Mouse (Mus musculus): Measurements from ENCODE around the gene Sema3g. TPM values are rescaled to one million over a fixed set of nuclear protein-coding genes. Genes with fewer than 3 reads are reported as not detected.

Gene Sema3g
- total RNA-seq, 1 experiment = 0.22 TPM

DNA sequence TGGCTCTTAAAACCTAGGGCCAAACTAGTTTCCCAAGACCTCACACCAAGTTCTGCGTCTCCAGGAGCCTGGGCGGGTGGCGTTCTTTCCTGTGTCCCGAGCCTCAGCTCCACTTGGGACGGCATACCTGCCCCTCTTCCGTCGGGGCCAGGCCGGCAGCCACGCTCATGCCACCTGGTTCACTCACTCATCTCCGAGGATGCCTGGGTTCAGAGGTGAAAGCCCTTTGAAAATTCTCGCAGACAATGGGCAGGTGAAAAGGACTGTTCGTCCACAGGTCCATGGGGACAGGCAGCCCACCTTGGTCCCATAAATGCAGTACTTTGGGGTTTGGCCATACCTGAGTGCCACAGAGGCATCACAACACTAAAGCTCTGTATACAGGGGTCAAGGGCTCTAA is 33.5 kb upstream of the Sema3g start:
- in situ Hi-C loops (cut with MboI; ENCODE audit: low sequenced_read_pairs in 2 of 2, unreplicated experiment in 2 of 2) = no loop called here
- Histone ChIP-seq H3K27ac (ENCODE audit: insufficient read depth, low read depth, low read length, poor library complexity, severe bottlenecking) (no peak overlapping the region), H3K36me3 (ENCODE audit: control insufficient read depth, insufficient read depth, low read length, poor library complexity, severe bottlenecking) (peaks cover 78% of the 10 kb centered on the region), H3K9me3 (ENCODE audit: control insufficient read depth, insufficient read depth, low read depth, low read length) (no peaks in the 10 kb centered on the region), H3K4me1 (ENCODE audit: control insufficient read depth in 2 of 2, insufficient read depth in 2 of 2, low read length in 2 of 2, poor library complexity in 1 of 2) (no peaks in the 10 kb centered on the region), H3K4me3 (ENCODE audit: insufficient read depth in 1 of 2, low read depth in 1 of 2, low read length in 2 of 2, poor library complexity in 1 of 2, severe bottlenecking in 1 of 2) (no peak overlapping the region), H3K9ac (ENCODE audit: insufficient read depth, low read depth, low read length, poor library complexity, severe bottlenecking) (no peak overlapping the region)
- DNase-seq (ENCODE audit: low read depth, low spot score) = no peak
- TF ChIP-seq CHD2 (IDR thresholded peaks at IDR 0.05; ENCODE audit: low read depth, low read length) = no peak
- no peak for TF ChIP-seq HCFC1 (IDR thresholded peaks at IDR 0.05; ENCODE audit: borderline replicate concordance, insufficient read depth, low read length)
- no peak for TF ChIP-seq MAFK (IDR thresholded peaks at IDR 0.05; ENCODE audit: insufficient read depth, low read depth, low read length)
- TF ChIP-seq ZNF384 (IDR thresholded peaks at IDR 0.05; ENCODE audit: low read depth, low read length) = no peak
- TF ChIP-seq ZC3H11A (IDR thresholded peaks at IDR 0.05; ENCODE audit: borderline replicate concordance, low read depth, low read length) = no peak

DNA sequence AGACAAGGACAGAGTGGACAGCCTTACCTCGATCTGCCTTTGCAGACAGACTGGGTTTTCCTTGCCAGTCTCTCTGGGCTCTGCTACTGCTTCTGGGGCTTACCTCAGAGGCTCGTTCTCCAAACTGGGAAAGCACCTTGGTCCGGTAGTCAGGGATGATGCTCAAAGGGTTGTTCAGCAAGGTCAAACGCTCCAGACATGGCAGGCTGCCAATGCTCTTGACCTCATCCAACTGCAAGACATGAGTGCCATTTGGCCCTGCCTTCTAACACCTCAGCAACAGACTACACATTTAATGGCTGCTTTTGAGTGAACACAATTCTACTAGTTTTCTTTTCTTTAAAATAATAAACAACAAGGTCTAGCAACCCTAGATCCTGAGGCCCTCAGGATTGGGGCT is 31.0 kb upstream of the Sema3g start:
- in situ Hi-C loops (cut with MboI; ENCODE audit: low sequenced_read_pairs in 2 of 2, unreplicated experiment in 2 of 2) = no loop called here
- DNase-seq (ENCODE audit: low read depth, low spot score) = no peak
- Histone ChIP-seq H3K27ac (ENCODE audit: insufficient read depth, low read depth, low read length, poor library complexity, severe bottlenecking) (no peak overlapping the region), H3K9me3 (ENCODE audit: control insufficient read depth, insufficient read depth, low read depth, low read length) (no peaks in the 10 kb centered on the region), H3K36me3 (ENCODE audit: control insufficient read depth, insufficient read depth, low read length, poor library complexity, severe bottlenecking) (peaks cover 81% of the 10 kb centered on the region), H3K4me3 (ENCODE audit: insufficient read depth in 1 of 2, low read depth in 1 of 2, low read length in 2 of 2, poor library complexity in 1 of 2, severe bottlenecking in 1 of 2) (no peak overlapping the region), H3K9ac (ENCODE audit: insufficient read depth, low read depth, low read length, poor library complexity, severe bottlenecking) (no peak overlapping the region), H3K4me1 (ENCODE audit: control insufficient read depth in 2 of 2, insufficient read depth in 2 of 2, low read length in 2 of 2, poor library complexity in 1 of 2) (no peaks in the 10 kb centered on the region)
- TF ChIP-seq CHD2 (IDR thresholded peaks at IDR 0.05; ENCODE audit: low read depth, low read length) (no peak), ZC3H11A (IDR thresholded peaks at IDR 0.05; ENCODE audit: borderline replicate concordance, low read depth, low read length) (no peak), ZNF384 (IDR thresholded peaks at IDR 0.05; ENCODE audit: low read depth, low read length) (no peak)

DNA sequence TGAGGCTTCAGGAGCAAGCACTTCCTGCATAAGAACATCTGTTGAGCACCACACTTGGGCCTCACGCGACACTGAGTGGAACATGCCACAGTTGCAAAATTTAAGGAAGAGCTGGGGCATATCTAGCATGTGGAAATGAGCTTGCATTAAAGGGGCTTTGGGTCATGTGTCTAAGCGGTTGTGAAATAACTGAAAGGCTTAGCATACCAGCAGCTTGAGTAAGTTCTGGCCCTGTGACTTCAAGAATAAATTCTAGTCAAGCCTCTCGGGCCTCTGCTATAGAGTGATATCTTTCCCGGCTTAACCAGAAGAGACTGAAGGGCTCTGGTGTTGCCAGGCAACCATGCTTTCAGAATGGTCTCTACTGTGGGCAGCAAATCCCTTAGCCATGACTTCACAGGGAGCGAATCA is 28.9 kb upstream of the Sema3g start:
- DNase-seq (ENCODE audit: low read depth, low spot score) = no peak
- Histone ChIP-seq H3K4me1 (ENCODE audit: control insufficient read depth in 2 of 2, insufficient read depth in 2 of 2, low read length in 2 of 2, poor library complexity in 1 of 2) (no peaks in the 10 kb centered on the region), H3K36me3 (ENCODE audit: control insufficient read depth, insufficient read depth, low read length, poor library complexity, severe bottlenecking) (peaks cover 79% of the 10 kb centered on the region), H3K27ac (ENCODE audit: insufficient read depth, low read depth, low read length, poor library complexity, severe bottlenecking) (no peak overlapping the region), H3K4me3 (ENCODE audit: insufficient read depth in 1 of 2, low read depth in 1 of 2, low read length in 2 of 2, poor library complexity in 1 of 2, severe bottlenecking in 1 of 2) (no peak overlapping the region), H3K9ac (ENCODE audit: insufficient read depth, low read depth, low read length, poor library complexity, severe bottlenecking) (no peak overlapping the region), H3K9me3 (ENCODE audit: control insufficient read depth, insufficient read depth, low read depth, low read length) (no peaks in the 10 kb centered on the region)
- in situ Hi-C loops (cut with MboI; ENCODE audit: low sequenced_read_pairs in 2 of 2, unreplicated experiment in 2 of 2) = no loop called here
- TF ChIP-seq ZC3H11A (IDR thresholded peaks at IDR 0.05; ENCODE audit: borderline replicate concordance, low read depth, low read length) (no peak), MAFK (IDR thresholded peaks at IDR 0.05; ENCODE audit: insufficient read depth, low read depth, low read length) (no peak), HCFC1 (IDR thresholded peaks at IDR 0.05; ENCODE audit: borderline replicate concordance, insufficient read depth, low read length) (no peak), CHD2 (IDR thresholded peaks at IDR 0.05; ENCODE audit: low read depth, low read length) (no peak), ZNF384 (IDR thresholded peaks at IDR 0.05; ENCODE audit: low read depth, low read length) (no peak)

DNA sequence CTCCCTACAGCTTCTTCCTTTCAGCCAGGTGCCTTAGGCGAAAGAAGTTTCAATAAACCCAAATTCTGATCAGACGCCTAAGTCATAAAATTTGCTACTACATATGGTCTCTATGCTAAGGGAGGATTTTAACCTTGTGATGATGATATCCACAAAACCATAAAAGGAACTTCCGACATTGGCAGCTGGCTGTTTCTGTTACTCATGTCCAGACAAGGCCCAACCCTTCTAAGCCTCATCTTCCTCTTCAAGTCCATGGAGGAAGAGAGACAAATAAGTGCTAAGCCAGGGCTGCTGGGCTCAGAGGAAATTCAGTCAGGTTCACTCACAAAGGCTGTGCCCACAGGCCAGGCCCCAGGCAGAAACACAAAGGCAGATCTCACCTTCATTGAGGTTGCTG is 28.3 kb upstream of the Sema3g start:
- H3K9ac ChIP-seq (ENCODE audit: insufficient read depth, low read depth, low read length, poor library complexity, severe bottlenecking) = no peak overlapping the region
- in situ Hi-C loops (cut with MboI; ENCODE audit: low sequenced_read_pairs in 2 of 2, unreplicated experiment in 2 of 2) = no loop called here
- H3K4me3 ChIP-seq (ENCODE audit: insufficient read depth in 1 of 2, low read depth in 1 of 2, low read length in 2 of 2, poor library complexity in 1 of 2, severe bottlenecking in 1 of 2) = no peak overlapping the region
- TF ChIP-seq CHD2 (IDR thresholded peaks at IDR 0.05; ENCODE audit: low read depth, low read length) (no peak), MAFK (IDR thresholded peaks at IDR 0.05; ENCODE audit: insufficient read depth, low read depth, low read length) (no peak), ZC3H11A (IDR thresholded peaks at IDR 0.05; ENCODE audit: borderline replicate concordance, low read depth, low read length) (no peak), HCFC1 (IDR thresholded peaks at IDR 0.05; ENCODE audit: borderline replicate concordance, insufficient read depth, low read length) (no peak), ZNF384 (IDR thresholded peaks at IDR 0.05; ENCODE audit: low read depth, low read length) (no peak)
- no peak for DNase-seq (ENCODE audit: low read depth, low spot score)
- peaks cover 74% of the 10 kb centered on the region for H3K36me3 ChIP-seq (ENCODE audit: control insufficient read depth, insufficient read depth, low read length, poor library complexity, severe bottlenecking)
- H3K27ac ChIP-seq (ENCODE audit: insufficient read depth, low read depth, low read length, poor library complexity, severe bottlenecking) = no peak overlapping the region
- H3K4me1 ChIP-seq (ENCODE audit: control insufficient read depth in 2 of 2, insufficient read depth in 2 of 2, low read length in 2 of 2, poor library complexity in 1 of 2) = no peaks in the 10 kb centered on the region
- no peaks in the 10 kb centered on the region for H3K9me3 ChIP-seq (ENCODE audit: control insufficient read depth, insufficient read depth, low read depth, low read length)

DNA sequence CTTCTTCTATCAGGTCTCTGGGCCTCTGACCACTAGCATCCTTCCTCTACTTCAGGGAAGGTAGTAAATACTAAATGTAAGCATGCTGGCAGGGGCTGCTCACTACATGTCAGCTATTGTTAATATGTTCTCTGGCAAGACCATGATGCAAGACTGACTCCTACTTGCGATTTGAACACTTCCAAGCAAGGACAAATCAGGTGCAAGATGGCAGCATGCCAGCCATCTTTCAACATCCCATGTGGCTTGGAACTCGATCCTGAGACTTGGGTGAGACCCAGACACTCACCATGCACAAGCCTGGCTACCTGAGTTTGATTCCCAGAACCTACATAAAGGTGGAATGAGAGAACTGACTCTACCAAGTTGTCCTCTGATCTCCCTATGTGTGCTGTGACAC is 25.7 kb upstream of the Sema3g start:
- in situ Hi-C loops (cut with MboI; ENCODE audit: low sequenced_read_pairs in 2 of 2, unreplicated experiment in 2 of 2) = no loop called here
- Histone ChIP-seq H3K27ac (ENCODE audit: insufficient read depth, low read depth, low read length, poor library complexity, severe bottlenecking) (no peak overlapping the region), H3K4me3 (ENCODE audit: insufficient read depth in 1 of 2, low read depth in 1 of 2, low read length in 2 of 2, poor library complexity in 1 of 2, severe bottlenecking in 1 of 2) (no peak overlapping the region), H3K9me3 (ENCODE audit: control insufficient read depth, insufficient read depth, low read depth, low read length) (no peaks in the 10 kb centered on the region), H3K9ac (ENCODE audit: insufficient read depth, low read depth, low read length, poor library complexity, severe bottlenecking) (no peak overlapping the region), H3K4me1 (ENCODE audit: control insufficient read depth in 2 of 2, insufficient read depth in 2 of 2, low read length in 2 of 2, poor library complexity in 1 of 2) (no peaks in the 10 kb centered on the region), H3K36me3 (ENCODE audit: control insufficient read depth, insufficient read depth, low read length, poor library complexity, severe bottlenecking) (peaks cover 67% of the 10 kb centered on the region)
- DNase-seq (ENCODE audit: low read depth, low spot score) = no peak
- TF ChIP-seq HCFC1 (IDR thresholded peaks at IDR 0.05; ENCODE audit: borderline replicate concordance, insufficient read depth, low read length) = no peak
- no peak for TF ChIP-seq ZNF384 (IDR thresholded peaks at IDR 0.05; ENCODE audit: low read depth, low read length)
- no peak for TF ChIP-seq MAFK (IDR thresholded peaks at IDR 0.05; ENCODE audit: insufficient read depth, low read depth, low read length)
- TF ChIP-seq ZC3H11A (IDR thresholded peaks at IDR 0.05; ENCODE audit: borderline replicate concordance, low read depth, low read length) = no peak
- TF ChIP-seq CHD2 (IDR thresholded peaks at IDR 0.05; ENCODE audit: low read depth, low read length) = no peak

Measured in ES-E14 (cell line).